Mouse (Mus musculus) stomach, postnatal 0 days (tissue): Measurements from ENCODE around the gene Erf.

ENCODE experiments used
- CTCF ChIP-seq: IDR thresholded peaks from 2 replicates; pipeline ENCODE4 v1.5.1; 2016; ENCODE audit warnings: antibody characterized with exemption, low read depth, mild to moderate bottlenecking, moderate library complexity
- EP300 ChIP-seq: optimal IDR thresholded peaks from 2 replicates; pipeline ENCODE3; 2016; ENCODE audit warnings: antibody characterized with exemption

- TF ChIP-seq CTCF (no peak), EP300 (no peak)
Observed at GRCm38 (mm10) chr7:25294960-25295722, 44.6 kb upstream of the Erf start.
